Mouse (Mus musculus) thymus, adult 18-20 months (tissue): ENCODE data around the gene Tmem213.

Source experiments
- DNase-seq, 2 experiments: peaks; one replicate each; pipeline ENCODE4 v3.0.0; 2022; ENCODE audit warnings: mixed read lengths in 2 of 2

Gene Tmem213

DNA sequence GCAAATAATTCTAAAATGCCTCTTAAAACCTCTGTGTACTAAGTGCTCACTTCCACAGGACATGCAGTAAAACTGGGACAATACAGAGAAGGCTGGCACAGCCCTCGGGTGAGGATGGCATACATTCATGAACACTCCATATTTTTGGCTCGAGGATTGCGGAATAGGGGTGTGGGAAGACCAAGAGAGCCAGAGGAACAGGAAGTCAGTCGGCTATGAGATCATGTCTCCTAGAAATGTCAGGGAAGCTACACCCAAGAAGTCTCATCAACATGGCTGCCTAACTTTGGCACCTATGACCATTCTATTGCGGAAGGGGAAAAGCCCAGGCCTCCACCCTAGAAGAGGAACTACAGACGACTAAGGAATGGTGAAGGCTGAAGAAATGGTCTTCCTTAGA lies 9.3 kb downstream of the Tmem213 start:
- DNase-seq = no peak

DNA sequence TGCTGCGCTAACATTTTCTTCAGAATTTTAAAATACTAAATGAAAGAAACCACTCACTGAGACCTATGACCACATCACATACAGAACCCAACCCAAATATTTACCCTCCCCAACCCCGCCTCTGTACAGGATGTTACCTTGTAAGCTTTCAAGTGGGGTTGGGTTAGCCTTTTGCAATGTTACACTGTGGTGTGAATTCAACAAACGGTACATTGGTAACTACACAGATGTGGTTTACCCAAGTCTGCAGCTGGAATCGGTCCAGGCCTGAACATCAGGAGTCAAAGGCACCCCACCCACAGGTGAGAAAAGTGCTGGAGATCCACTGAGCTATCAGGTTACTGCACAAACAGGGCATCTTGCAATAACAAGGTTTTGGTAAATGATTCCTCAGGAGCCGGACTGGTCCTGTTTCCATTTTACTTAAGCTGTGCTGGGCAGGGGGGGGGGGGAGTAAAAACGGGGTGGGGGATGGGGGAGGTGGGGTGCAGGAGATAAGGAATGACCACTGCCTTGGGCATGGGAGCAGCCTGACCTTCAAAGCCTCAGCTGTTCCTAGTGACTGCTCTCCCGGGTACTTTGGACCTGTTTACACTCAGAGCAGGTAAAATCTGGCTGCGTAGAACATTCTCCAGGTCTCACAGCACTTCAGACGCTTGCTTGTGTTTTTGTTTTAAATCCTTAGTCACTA lies 11.8 kb downstream of the Tmem213 start:
- DNase-seq = peak in 1 of 2 experiments; percentile 31

DNA sequence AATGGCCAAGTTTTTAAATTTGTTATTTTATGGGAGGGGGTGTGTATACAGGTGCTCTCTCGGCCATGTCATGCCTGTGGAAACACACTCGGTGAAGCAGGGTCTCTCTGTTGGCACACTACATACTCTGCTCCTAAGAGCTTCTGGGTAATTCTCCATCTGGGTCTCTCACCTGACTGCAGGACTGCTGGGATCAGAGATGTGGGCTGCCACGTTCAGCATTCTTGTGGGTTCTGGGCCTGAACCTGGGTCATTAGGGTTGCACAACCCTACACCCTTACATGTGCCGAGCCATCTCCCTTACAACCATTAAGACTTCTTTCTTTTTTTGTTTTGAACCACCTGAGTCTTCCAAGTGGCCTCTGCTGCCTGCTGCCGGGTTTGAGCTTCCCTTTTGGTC lies 12.8 kb downstream of the Tmem213 start:
- DNase-seq = no peak

DNA sequence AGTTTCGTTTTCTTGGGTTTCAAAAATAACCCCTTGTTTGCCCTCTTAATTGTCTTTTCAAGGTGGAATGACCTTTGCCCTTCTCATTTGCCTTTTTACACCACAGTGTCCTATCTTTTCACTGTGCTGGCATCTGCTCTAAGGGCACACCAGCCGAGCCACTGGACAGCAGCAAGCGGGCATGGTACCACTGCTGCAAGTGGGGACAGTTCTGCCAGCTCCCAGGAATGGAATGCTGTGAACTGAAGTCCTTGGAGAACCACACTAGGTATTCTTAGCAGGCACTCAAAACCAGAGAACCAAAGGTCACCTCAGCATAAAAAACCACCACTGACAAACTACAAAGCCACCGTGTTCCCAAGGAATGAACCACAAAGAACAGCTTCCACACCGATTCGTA lies 13.7 kb downstream of the Tmem213 start:
- no peak for DNase-seq

DNA sequence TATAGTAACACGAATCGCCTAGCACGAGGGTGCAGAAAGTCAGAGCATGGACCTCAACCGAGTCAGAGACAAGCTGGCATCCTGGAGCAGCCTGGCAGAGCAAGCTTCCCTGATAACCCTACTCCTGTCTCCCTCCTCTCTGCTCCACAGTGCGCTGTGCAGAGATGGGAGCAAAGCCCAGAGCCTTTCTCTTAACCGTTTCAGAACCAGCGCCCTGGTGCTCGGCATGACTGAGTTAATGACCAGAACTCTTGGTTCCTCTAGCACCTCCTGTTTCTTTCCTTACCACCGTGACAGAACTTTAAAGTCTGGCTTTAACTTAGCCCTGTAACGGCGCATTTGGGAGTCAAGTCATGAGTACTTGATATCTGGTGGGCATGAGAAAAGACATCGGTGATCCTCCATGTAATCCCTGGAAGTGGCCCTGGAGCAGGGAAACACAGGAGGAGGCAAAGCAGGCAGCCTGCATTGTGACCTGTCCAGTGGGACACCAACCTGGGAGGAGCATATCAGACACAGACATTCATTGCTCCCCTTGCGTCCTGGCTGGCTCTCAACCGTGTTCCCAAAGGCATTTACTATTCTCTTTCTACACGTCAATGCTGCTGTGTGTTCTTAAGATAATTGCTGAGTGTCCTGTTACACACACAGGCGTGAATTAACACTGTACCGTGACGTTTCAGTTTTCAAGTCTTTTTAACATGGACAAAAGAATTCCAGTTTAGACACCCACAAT lies 14.6 kb downstream of the Tmem213 start:
- no peak for DNase-seq

DNA sequence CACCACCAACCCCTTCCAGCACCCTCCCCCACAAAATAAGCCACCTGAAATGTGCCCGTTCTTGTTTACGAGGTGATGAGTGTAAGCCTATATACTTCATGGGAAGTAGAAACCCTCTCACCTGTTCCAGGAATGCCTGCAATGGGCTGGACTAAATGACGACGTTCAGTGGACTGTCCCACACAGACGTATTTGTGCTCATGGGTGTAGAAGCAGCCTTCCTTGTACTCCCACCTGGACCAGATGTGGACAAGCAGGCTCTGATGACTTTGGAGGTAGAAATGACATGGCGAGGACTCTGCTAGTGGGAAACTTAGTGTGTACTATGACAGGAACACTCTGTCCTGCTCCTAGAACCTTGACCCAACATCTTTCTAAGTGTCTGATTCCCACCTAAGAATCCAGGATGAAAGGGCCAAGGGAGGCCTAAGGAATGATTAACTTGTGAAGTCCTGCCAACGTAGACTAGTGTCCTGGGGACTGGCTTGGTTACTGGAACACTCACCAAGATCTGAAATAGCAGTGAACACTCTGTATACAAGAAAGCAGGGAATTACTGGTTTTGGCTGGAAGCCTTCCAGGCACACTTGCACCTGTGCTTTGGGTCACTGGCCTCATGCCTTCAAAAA lies 15.3 kb downstream of the Tmem213 start, which contains the start of gene Atp6v0a4:
Atp6v0a4 (minus strand) TSS at position 380 of the 629 bp plus-strand sequence.
- no peak for DNase-seq

DNA sequence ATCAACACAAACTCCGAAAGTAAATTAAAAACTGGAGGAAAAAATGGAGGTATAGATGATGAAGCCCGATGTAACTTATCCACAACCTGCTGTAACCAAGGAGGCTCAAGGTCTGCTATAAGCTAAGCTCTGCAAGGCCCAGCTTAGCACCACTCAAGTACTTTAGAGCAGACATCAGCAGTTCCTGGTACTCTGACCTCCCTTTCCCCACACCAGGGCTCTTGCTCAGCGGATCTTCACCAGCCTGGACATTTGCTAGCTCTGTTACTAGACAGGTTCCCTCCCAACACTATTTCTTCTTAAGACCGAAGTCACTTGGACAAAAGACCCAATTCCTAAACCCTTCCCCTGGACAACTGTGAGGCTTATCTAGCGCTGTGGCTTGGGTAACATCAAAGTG lies 15.8 kb downstream of the Tmem213 start:
- DNase-seq = no peak

DNA sequence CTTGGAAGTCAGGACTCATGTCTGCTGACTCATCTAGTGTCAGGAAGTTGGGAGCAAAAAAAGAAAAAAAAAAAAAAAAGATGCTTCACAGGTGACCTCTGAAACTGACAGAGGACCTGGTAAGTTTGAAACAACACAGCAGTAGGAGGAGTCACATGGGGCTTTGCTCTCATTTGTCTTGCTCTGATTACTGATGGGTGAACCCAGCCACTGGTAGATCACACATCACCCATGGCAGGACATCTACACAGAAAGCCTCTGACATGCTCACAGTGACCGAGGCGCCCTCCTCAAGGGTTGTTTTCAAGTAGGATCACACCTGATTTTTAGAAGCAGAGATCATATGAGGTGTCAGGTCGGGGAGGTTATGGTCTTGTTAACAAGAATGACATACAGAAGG lies 16.4 kb downstream of the Tmem213 start:
- no peak for DNase-seq

DNA sequence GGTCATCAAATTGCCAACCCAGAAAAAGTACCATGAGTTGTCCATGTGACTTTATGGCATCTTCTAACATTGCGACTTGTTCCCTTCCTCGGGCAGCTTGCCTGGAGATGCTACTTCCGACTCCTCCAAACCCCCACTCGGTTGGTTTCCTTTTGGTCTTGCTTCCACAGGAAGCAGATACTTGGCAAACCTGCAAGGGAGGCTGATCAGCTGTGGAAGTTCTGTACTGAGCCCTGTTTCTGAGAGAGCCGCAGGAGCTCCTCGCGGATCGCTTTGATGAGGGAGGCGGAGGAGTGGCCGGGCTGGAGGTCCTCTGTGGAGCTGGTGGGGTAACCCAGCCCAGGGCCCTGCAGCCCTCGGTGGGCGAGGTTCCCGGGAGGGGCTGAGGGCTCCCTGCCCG lies 19.1 kb downstream of the Tmem213 start:
- DNase-seq = no peak

DNA sequence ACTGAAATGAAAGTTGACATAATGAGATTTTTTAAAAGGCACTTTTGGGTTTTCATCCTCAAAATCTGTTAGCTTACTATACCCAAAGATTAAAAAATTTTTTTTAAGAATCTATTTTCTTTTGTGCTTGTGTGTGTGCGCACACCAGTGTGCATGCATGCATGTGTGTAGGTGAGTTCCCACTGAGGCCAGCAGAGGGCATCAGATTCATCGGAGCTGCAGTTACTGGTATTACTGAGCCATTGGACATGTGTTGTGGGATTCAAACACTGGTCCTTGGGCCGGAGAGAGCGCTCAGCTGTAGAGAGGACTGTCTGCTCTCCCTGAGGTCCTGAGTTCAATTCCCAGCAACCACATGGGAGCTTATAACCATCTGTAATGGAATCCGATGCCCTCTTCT lies 20.8 kb downstream of the Tmem213 start:
- DNase-seq = no peak

DNA sequence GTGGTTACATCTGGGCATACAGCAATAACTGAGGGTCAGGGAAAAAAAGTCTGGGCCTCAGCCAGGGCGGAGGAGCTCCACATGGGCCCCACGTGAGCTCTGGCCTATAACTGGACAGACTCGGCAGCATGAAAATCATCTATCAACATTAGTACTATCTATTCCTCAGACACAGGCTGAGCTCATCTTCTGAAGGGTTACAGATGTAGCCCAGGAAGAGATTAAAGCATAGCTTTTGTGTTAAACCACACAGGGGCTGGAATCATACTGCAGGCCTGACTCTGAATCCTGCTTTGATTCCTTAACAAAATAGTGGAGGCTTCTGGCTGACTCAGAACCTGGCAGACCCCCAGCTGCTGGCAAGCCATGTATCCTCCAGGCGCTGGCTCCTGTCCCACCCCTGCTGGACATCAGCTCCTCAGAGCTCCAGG lies 22.8 kb downstream of the Tmem213 start:
- no peak for DNase-seq

DNA sequence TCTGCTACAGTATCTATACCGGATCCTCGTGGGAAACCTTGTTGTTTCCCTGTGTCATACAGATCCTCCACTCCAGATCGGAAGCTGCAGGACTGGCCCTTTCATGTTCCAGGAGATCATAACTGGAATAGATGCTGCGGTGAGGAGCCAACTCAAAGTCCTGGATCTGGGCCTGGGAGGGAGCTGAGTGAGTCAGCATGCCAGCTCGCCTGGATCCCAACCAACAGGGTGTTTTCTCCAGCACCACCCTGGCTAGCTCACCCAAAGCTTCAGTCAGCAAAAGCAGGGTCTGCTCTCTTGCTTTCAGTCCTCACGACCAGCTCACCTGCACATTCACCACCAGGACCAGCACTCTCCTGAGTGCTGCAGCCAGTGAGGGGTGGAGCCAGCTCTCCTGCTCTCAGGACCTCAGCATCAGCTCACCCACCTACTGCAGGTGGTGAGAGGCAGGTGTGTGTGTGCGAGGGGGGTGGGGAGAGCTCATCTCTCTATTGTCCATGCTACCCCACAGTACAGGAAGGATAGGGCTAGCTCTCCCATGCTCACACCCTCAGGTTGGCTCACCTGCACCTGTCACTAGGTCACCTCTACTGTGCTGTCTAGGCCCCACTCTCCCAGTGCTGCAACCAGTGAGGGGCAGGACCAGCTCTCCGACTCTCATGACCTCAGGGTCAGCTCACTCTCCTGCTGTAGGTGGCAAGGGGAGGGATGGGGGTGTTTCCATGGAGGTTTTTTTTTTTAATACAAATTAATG lies 25.9 kb downstream of the Tmem213 start:
- DNase-seq = no peak

DNA sequence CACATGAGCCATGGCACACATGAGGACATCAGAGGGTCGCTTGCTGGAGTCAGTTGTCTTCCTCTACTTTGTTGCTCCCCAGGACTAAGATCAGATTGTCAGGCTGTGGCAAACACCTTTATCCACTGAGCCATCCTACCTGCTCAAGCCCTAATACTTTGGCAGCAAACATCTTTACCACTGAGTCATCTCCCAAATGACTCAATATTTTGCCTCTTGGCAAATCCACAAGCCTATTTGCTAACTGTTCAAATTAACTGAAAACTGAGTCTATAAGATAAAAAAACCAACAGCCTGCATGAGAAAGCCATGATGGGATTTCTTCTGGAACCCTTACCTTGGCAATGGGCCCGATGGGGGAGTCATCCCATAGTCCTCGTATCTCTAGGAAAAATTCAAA lies 30.0 kb downstream of the Tmem213 start:
- DNase-seq = no peak

DNA sequence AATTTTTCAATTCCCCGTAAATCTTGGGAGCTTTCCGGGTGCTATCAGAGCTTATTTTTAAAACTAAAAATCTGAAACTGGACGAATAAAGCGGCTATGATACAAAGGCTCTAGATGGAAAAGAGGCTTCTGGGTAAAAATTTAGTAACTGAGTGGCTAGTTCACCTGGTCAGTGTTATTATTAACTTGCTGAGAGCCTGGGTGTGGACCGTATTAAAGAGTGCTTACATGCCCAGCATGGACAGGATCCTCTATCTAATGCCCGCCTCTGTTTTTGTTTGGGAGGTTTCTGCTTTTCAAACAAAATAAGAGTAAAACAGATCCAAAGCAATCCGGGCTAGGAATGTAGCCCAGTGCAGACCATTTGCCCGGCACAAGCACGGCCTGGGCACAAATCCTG lies 31.3 kb downstream of the Tmem213 start:
- no peak for DNase-seq

DNA sequence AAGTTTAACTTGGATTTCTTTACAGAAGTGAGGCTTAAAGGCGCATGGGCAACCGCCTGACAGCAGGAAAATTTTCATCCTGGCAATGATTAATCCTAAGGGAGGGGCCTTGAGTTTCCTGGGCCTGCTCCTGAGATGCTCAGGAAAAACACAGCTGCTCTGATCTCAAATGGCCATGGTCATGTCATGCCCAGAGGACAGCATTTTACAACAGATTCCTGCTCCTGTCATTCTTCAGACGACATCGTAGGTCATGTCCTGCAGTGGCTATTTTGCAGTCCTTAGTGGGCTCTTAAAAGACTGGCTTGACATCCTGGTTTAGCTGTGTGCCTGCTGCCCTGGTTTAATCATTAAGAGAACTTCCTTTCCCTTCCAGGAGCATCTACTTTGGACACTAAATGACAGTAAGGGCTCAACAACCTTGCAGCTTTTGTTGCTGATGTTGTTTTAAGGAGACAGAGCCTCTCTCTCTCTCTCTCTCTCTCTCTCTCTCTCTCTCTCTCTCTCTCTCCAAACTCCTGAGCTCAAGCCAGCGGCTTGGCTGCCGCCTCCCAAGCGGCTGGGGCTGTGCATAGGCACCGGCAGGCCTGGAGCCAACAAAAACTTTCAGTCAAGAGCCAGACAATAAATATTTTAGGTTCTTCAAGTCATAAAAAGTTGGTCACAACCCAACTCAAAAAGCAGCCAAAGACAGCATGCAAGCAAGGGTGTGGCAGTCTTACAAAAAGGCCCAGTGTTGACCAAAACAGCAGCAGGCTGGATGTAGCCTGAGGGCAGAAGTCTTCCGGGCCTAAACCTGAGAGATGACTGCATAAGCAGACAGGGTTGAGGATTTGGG lies 35.3 kb downstream of the Tmem213 start:
- no peak for DNase-seq

DNA sequence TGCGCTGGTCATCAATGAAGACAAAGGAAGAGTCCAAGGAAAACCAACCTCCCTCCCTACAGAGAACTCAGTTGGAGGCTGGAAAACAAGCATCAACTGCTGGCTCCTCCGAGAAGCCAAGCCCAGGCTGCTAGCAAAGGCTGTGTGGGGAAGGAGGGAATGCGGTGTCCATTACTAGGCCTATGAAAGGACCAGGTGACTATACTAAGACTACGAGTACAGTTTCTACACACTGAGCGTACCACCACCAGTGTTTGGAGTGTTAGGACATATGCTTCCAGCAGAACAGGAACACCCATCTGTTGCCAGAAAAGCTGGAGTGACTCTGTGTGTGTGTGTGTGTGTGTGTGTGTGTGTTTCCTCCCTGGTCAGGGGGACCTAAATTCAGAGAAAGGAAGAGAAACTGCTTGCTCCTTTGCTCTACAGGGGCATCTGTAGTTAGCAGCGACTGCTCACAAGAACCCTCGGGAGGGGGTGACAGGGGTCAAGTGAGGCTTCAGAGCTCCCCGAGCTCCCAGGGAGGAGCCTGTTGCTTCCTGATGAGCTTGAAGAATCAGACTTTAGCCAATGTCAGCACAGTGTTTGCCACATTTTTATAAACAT lies 36.5 kb downstream of the Tmem213 start:
- no peak for DNase-seq

DNA sequence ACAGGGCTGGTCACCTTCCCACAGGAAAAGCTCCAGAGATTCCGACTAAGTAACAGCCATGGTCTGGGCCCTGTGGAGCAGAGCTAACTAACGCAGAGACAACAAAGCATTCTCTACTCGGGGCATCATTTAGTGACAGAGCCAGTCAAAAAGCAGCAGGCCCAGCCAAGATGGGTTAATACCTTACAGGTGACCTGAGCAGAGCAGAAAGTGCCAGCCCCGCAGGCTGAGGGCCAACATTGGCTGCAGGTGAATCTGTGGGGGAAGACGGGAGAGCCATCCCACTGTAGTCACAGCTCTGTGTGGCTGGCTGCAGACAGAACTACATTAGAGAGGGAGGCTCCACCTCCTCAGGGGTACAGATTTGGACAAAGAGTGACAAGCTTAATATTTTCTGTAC lies 38.2 kb downstream of the Tmem213 start:
- DNase-seq = no peak

DNA sequence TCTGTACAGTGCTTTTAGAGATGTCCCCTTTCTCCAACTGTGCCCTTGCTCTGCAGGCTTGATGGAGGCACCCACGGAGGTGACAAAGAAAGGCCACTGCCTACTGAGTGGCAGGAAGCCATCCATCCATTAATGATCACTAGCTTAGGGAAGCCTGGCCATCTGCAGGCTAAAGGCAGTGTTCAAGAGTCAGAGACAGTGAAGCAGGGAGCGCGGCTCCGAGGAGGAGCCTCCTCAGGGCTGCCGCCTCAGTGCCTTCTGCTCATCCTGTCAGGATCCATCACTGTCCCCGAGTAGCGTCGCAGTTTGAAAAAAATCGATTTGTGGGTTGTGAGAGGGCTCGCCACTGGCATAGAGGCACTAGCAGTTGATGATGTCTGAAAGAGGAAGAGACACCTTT lies 39.6 kb downstream of the Tmem213 start:
- DNase-seq = no peak

DNA sequence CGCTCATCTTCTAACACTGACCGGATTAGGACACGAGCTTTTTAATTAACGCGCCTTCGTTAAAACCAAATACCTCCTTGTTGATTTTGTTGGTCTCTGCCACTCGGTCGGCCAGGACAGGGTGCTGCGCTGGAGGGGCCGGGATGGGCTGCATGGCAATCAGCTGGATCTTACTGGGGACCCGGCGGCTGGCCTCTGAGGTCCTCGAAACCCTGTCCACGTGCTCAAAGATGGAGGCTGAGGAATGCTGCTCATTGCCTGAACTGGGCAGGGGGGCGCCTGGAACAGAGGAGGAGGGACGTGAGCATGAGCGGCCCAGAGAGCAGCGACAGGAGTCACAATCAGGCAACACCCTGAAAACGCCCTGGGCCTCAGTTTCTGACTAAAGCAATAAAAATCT lies 40.4 kb downstream of the Tmem213 start:
- DNase-seq = no peak

DNA sequence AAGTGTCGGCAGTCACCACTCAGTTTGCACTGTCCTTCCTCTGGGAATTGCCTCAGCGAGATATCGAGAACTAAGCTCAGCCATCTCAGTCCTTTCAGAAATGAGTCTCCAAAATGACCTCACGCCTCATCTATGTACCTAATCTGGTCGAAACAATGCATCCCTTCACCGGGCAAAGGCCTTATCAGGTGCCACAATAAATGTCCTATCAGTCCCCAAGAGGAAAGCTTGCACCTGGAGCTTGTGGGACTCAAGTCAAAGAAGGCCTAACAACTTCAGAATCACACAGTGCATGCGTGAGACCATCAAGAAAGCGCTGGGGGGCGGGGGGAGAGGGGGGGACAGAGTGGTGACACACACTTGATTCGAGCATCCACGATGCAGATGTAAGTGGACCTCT lies 43.2 kb downstream of the Tmem213 start:
- DNase-seq = no peak

DNA sequence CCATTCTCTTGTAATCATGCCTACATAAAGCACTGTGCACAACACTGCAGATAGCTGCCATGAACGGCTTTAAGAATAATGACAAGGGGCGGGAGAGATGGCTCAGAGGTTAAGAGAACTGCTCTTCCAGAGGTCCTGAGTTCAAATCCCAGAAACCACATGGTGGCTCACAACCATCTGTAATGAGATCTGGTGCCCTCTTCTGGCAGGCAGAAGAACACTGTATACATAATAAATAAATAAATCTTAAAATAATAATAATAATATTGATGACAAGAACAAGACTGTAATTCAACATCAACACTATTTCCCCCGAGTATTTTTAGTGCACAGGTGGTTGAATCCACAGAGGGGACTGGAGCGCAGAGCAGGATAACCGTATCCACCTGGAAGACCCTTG lies 47.1 kb downstream of the Tmem213 start:
- DNase-seq = no peak

DNA sequence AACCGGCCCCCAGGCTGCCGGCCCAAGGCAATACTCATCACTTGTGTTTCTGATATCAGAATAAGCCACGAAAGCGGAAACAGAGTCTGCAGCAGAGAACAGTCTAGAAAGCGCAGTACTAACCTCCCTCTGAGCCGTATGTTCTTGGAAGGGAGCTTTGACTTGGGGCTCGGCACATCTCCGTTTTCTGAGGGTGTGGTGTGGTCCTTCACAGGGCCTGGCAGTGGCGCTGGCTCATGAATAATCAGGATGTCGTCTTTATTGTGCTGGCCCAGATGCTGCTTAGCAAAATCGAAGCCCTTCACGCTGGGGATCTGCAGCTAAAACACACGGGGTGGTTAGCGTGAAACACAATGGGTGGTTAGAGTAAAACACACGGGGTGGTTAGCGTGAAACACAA lies 48.9 kb downstream of the Tmem213 start:
- DNase-seq = no peak
